Mouse (Mus musculus) lung, postnatal 0 days (tissue): Measurements from ENCODE around the gene Jmjd7.

Source experiments
- CTCF ChIP-seq: IDR thresholded peaks from 2 replicates; pipeline ENCODE4 v1.5.1; 2016; ENCODE audit warnings: antibody characterized with exemption, mild to moderate bottlenecking
- EP300 ChIP-seq: IDR thresholded peaks from 2 replicates; pipeline ENCODE4 v1.6.1; 2016; ENCODE audit warnings: antibody characterized with exemption, mild to moderate bottlenecking, control low read depth

- peak; percentile 77 for TF ChIP-seq CTCF
- no peak for TF ChIP-seq EP300
Measured at GRCm38 (mm10) chr2:120076076-120076705, 48.9 kb downstream of the Jmjd7 start.
